Mouse (Mus musculus): ENCODE results near the gene Ttll1.

DNA sequence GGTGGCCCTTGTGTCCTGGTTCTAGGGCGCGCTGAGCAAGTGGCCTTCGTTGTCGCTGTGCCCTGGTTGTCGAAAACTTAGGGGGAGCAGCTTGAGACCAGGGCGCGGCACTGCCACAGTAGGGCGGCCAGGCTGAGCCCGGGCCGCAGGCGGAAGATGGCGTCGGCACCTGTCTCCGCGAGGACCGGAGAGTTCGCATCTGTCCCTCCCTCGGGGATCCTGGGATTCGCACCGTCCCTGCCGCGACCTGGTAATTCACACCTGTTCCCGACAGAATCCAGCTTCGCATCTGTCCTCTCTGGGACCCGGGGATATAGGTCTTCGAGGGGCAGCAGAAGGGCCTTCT, 16.4 kb upstream of the Ttll1 start:
- TF ChIP-seq GATA1 (IDR thresholded peaks at IDR 0.05; ENCODE audit: borderline replicate concordance, low read length) (no peak), FLI1 (IDR thresholded peaks at IDR 0.05; ENCODE audit: low read length) (no peak)
